Mouse (Mus musculus): ENCODE measurements around the gene Pde4dip.

Pde4dip gene

DNA sequence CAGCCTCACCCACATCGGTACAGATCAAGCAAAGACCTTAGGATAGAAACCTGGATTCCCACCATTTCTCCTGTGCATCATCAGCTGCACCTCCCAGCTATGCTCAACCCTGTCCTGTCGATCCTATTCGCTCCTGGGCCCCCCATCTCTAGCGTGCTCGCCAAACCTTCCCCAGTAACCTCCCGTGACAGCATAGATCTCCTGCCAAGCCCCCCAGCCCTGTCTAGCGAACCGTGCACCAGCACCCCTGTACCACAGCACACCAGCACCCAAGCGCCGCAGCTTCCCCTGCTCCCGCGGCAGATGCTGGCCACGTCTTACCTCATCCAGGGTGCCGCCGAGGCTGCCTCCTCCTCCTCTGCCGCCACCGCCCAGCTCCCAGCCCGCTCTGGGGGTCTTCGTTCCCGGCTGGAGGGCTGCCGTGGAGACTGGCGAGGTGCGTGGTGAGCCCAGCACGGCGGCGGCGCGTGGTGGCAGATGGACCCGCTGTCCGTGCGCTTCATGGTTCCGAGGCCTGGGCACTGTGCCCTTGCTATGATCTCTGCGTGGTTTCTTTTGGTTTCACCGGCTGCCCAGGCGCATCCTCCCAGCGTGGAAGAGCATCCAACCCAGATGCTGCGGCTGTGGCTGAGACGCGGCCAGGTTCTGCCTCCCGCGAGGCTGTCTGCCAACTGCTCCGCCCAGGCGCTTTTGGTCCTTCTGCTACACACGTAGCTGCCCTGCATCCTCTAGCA lies at the start of gene Pde4dip:
TSS of gene Pde4dip (minus strand) at position 540 of the 734 bp plus-strand sequence.
- DNase-seq (ENCODE audit: low spot score in 2 of 2) = no peak

DNA sequence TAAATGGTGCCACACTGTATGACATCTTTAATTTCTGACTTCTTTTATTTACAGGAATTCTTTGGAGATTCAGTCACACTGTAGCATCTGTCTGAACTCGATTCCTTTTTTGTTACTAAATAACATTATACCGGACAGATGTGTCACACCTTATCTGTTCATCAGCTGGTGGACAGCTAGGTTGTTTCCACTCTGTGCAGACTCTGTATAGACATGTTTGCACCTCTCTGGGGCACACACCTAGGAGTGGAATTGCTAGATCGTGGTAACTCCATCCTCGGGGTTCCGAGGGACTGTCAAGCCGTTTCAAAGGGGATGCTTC lies 49.4 kb upstream of the Pde4dip start:
- DNase-seq (ENCODE audit: low spot score in 2 of 2) = no peak

DNA sequence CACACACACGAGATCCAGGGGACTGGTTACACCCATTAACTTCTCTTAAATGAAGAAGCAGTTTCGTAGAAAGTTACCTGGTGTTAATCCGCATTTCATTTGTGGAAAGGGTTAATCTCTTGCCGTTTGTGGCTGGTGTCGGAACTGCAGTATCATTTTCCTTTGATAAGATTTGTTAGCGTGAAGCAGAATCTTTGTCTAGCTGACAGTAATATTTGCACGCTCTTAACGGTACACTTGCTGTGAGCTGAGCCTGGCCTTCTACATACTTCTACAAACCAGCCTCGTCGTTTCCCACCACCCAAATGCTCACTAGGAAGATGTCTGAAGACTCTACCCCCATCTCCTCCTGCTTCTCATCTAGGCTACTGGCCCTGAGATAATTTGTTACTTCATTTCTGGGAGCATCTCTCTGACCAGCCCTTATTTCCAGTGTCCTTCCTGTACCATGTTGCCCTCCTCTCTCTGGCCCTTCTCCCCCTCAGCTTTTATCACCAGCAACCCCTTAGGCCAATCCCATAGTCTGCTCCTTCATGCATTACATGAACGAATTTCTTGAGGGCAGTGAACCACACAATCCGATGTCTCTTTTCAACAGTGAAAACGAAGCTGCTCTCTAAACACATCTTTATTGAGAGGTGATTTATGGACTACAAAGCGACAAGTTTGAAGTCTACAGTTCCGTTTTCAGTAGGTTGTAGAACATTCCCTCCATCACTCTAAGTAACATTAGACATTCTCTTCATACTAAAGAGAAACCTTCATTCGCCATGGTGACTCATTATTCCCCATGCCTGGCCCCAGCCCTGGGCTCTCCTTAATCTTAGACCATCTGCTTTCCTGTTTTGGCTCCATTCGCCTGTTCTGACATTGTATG lies 48.8 kb upstream of the Pde4dip start:
- DNase-seq (ENCODE audit: low spot score in 2 of 2) = no peak

- no peak for DNase-seq (ENCODE audit: low spot score in 2 of 2)
Observed at GRCm38 (mm10) chr3:97934331-97935300, 46.1 kb upstream of the Pde4dip start.

DNA sequence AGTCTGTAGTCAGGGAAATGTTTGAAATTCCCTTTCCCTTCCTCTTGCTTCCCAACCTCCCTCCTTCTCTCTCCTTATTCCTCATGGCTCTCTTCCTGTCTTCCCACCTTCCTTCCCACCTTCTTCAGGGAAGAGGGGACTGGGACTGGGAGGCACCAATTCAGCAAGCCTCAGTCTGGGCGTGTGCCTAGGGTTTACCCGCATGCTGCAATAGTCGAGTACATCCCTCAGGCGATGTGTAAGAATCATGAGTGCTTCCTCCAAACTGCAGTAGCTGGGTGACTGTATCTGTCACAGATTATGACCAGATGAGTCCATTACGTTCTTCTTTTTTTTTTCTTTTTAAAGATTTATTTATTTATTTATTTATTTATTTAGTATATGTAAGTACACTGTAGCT lies 45.3 kb upstream of the Pde4dip start:
- DNase-seq (ENCODE audit: low spot score in 2 of 2) = no peak

DNA sequence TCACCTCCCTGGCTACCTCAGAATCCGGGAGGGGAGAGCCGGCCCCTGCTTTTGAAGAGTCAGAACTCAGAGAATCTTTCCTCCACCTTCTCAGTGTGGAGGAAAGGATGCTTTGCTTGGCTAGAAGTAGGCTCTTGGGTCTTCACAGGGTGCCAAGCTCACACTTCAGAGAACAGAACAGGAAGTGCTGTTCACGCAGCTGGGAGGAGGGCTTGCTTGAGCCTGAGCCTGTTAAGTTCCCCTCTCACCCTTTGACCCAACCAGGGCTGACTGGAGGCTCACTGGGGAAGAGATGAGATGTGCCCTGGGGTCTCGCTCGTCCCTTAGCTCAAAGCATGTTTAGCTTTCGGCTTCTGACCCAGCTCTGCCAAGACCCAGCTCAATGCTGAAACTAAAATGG lies 44.7 kb upstream of the Pde4dip start:
- DNase-seq (ENCODE audit: low spot score in 2 of 2) = peak; percentile 15 to 48

DNA sequence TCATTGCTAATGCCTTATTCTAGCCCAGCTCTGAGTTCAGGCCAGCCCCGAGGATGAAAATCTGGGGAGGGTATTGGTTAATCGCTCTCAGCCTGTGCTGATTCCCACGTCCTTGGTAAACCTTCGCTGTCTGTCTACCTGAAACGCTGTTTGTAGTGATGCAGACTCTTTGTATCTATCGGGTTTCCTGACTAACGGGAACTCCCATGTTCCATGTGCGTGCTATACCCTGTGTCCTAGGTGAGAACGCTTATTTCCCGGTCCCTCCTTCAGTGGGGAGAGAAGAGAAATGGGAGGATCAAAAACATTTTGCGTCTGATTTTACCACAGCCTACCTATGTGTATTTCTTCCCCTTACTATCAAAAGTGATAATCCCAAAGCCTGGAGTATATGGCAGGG lies 44.3 kb upstream of the Pde4dip start:
- no peak for DNase-seq (ENCODE audit: low spot score in 2 of 2)

DNA sequence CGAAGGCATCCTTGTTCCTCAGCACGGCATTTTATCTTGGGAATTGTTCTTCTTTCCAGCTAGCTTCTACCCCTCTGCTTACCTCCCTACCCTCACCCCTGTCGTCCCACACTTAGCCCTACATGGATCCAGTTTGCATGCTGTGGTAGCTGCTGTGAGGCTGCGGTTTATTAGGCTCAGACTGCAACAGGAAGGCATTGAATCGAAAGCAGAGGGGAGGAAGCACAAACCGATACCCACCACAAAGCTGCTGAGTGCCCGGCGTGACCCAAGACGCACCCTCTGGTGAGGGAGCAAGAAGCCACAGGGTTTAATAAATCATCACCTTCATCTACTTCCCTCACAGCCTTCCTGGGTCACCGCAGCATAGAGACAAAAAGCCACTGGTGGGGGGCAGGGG lies 43.6 kb upstream of the Pde4dip start:
- DNase-seq (ENCODE audit: low spot score in 2 of 2) = peak; percentile 32 to 47

GRCm38 (mm10) chr3:97931310-97931885 lies 42.9 kb upstream of the Pde4dip start:
- DNase-seq (ENCODE audit: low spot score in 2 of 2) = no peak

GRCm38 (mm10) chr3:97930787-97931158 lies 42.3 kb upstream of the Pde4dip start:
- DNase-seq (ENCODE audit: low spot score in 2 of 2) = no peak

GRCm38 (mm10) chr3:97930141-97930786 lies 41.8 kb upstream of the Pde4dip start:
- no peak for DNase-seq (ENCODE audit: low spot score in 2 of 2)

DNA sequence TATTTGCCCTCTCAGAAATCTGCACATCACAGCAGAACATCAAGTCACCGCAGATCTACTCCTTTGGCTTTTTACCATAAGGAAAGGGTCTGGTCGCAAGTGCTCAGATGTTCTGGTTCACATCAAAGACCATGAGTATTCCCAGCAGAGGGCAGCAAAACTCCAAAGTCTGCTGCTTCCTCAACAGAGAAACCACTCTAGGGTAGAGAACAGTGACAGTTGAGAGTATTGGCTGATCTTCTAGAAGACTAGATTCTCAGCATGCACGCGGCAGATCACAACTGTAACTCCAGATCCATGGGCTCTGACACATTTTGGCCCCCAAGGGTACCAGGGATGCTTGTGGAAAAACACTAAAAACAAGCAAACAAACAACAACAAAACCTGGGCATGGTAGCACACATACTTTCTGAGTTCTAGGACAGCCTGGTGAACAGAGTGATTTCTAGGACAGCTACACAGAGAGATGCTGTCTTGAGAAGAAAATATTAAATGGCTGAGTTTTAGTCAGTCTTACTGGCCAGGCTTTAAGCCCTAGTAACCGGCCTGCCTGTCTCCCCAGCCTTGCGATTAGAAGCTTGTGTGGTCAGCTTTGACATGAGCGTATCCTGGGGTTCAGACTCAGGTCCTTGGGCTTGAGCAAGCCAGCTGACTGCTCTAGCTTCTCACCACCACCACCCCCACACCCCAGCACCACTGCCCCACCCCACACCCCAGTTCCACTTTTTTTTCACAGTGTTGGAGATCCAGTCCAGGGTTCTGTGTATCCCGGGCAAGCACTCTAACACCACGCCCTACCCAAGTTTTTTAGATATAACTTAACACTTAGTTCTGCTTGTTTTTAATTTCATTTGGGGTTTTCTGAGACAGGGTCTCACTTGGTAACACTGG lies 40.7 kb upstream of the Pde4dip start:
- DNase-seq (ENCODE audit: low spot score in 2 of 2) = peak; percentile 48 to 75

DNA sequence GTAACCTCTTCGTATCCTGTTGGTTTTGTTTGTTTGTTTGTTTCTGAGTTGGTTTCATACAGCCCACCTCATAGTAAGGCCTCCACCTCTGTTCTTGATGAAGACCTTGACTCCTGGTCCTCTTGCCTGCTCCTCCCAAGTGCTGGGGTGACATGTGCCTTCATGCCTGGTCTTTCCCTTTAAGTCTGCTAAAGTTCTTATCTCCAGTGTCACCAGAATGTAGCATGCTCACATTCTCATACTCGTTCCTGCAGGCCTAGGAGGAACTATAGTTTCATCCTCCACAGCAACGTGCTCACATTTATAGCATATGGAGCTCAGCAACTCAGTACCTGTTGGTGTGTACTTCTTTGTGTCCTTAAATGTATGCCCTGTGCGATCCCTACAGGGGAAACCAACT lies 38.8 kb upstream of the Pde4dip start:
- no peak for DNase-seq (ENCODE audit: low spot score in 2 of 2)

- no peak for DNase-seq (ENCODE audit: low spot score in 2 of 2)
Observed at GRCm38 (mm10) chr3:97925246-97925645, 36.7 kb upstream of the Pde4dip start.

DNA sequence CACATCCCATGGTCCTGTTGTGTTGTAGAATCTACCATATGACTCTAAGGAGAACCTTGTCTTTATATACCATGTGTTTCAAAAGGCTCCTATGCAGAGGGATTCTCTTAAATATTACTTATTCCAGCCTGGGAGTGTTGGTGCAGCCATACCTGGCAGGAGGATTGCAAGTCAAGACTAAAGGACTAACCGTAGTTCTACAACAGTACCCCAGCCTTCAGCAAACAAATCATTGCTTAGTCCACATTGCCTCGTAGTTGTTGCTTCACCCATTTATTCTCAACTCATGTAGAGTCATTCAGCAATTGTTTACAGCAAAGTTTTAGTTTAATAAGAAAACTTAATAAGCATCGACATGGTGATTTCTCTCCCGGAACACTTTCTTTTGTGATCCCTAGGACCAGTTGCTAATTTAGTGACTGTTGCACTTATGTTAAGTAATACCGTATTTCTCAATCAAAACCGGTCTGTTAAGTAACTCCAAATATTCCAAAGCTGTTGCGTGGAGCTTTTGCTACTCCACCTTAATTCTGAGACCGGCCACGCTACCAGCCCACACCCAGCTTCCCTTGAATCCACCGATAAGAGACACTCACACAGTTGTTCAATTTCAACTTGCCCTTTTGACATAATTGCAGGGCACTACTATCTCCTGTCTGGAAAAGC lies 30.5 kb upstream of the Pde4dip start:
- DNase-seq (ENCODE audit: low spot score in 2 of 2) = no peak

GRCm38 (mm10) chr3:97915081-97915480 lies 26.6 kb upstream of the Pde4dip start:
- DNase-seq (ENCODE audit: low spot score in 2 of 2) = no peak

DNA sequence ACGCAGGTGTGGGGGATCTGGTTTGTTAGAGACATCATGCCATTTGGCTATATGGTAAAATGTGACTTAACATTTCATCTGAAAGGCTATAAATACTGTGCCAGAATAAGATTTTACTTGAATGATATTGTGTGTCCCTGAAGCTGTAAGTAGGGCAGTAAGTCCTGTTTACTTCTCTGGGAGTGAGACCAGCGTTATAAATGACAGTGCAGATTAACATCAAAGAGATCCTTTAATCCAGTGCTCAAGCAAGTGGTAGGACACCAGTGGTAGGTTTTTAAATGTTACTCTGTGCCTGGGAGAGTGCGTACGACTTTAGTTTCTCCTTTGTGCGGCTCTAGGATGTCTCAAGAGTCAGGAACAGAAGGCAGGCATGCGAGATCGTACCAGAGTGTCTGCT lies 22.6 kb upstream of the Pde4dip start:
- DNase-seq (ENCODE audit: low spot score in 2 of 2) = no peak

- no peak for DNase-seq (ENCODE audit: low spot score in 2 of 2)
Observed at GRCm38 (mm10) chr3:97909737-97910136, 21.2 kb upstream of the Pde4dip start.

DNA sequence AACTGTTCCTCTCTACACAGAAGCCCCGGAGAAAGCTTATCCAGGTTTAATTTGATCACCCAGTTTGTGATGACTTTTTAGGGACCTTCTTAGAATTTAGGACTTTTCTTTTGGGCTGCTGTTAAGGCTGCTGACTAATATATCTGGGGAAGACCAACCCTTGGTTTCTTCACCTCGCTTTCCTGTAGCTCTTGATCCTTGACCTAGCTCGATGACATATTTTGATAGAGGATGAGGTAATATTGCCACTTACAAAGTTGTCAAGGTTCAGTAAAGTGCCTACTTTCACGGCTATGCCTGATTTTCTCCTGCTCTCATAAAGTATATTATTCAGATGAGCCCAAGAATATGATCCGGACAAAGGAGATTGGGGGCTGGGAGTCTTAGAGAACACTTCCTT lies 13.1 kb upstream of the Pde4dip start:
- DNase-seq (ENCODE audit: low spot score in 2 of 2) = no peak
